Mouse (Mus musculus) heart, adult 11 months (tissue): ENCODE results near the gene Vmn1r137.
"Not testable (repeated sequence)": the region's sequence is repeated elsewhere in the genome, so short reads cannot be mapped to it uniquely, and the experiment has no call there.

Source experiments
- DNase-seq: peaks from one replicate; pipeline ENCODE4 v3.0.0; 2022

The Vmn1r137 gene

GRCm38 (mm10) chr7:21994287-21994686 lies at the start of gene Vmn1r137:
Vmn1r137 (plus strand) TSS chr7:21994587.
- not testable (repeated sequence) for DNase-seq

- DNase-seq: not testable (repeated sequence)
Measured at GRCm38 (mm10) chr7:22028797-22029196, 34.4 kb downstream of the Vmn1r137 start, which contains the start of gene Vmn1r138. Vmn1r138 (minus strand) TSS chr7:22028897.
